Mouse (Mus musculus): ENCODE data around the gene Ccdc88c. TPM values are rescaled to one million over a fixed set of nuclear protein-coding genes. Genes with fewer than 3 reads are reported as not detected.

Ccdc88c gene
- polyA plus RNA-seq, 1 experiment = 138 TPM

DNA sequence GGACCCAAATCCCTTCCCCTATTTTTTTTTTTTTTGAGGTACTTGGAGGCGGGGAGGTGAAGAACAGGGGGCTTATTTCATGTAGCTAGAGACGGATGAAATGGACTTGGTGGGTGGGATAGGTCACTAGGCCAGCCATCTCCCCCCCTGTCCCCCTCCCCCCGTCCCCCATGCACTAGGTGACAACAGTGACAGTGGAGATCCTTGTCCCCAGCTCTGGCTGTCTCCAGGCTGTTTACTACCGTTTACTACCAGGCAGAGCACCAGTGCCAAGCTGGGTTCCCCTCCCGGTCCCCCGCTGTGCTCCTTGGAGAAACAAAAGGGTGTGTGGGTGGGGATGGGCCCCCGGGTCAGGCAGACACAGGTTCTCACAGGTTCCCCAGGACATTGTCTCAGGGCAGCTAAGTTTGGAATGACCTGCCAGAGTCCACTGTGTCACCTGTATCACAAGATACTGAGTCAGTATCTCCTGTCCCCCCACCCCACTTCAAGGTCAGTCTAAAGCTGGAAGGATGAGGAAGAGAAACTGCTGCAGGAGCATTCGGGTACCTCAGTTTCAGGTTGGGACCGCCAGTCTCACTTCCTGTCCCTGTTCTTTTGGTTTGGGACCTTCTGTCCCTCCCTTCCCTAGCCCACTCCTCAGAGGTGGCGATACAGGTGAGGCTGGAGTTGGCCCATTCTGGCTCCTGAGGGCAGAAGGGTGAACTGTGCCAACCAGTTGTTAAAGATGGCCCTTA, 120.4 kb downstream of the Ccdc88c start:
- H3K4me3 ChIP-seq (replicated peaks; ENCODE audit: control insufficient read depth, low read depth, low read length) = no peak overlapping the region
- no peak overlapping the region for H3K27ac ChIP-seq (ENCODE audit: control insufficient read depth, insufficient read depth, low read depth, low read length, poor library complexity)
- TF ChIP-seq POLR2A (IDR thresholded peaks at IDR 0.05; ENCODE audit: borderline replicate concordance, control insufficient read depth, low read depth, low read length) (no peak), CTCF (IDR thresholded peaks at IDR 0.05; ENCODE audit: control insufficient read depth, insufficient read depth, low read length) (no peak)
- WGBS = 27% methylated on average over 10 of the region's 10 CpGs
- no peaks in the 10 kb centered on the region; the same call in 1 of the 2 replicates for H3K4me1 ChIP-seq (ENCODE audit: control insufficient read depth, insufficient read depth, low read length)

GRCm38 (mm10) chr12:100907598-100908297, 121.1 kb downstream of the Ccdc88c start, which contains the start of gene Gpr68:
TSS of gene Gpr68 (minus strand) at chr12:100908198.
- TF ChIP-seq CTCF (IDR thresholded peaks at IDR 0.05; ENCODE audit: control insufficient read depth, insufficient read depth, low read length) (no peak), POLR2A (IDR thresholded peaks at IDR 0.05; ENCODE audit: borderline replicate concordance, control insufficient read depth, low read depth, low read length) (no peak)
- H3K27ac ChIP-seq (ENCODE audit: control insufficient read depth, insufficient read depth, low read depth, low read length, poor library complexity) = no peak within 1 kb of the TSS
- H3K4me3 ChIP-seq (replicated peaks; ENCODE audit: control insufficient read depth, low read depth, low read length) = no peak within 1 kb of the TSS
- no peaks in the 10 kb centered on the region; the same call in 1 of the 2 replicates for H3K4me1 ChIP-seq (ENCODE audit: control insufficient read depth, insufficient read depth, low read length)
- WGBS = 7% methylated on average over 39 of the region's 39 CpGs

DNA sequence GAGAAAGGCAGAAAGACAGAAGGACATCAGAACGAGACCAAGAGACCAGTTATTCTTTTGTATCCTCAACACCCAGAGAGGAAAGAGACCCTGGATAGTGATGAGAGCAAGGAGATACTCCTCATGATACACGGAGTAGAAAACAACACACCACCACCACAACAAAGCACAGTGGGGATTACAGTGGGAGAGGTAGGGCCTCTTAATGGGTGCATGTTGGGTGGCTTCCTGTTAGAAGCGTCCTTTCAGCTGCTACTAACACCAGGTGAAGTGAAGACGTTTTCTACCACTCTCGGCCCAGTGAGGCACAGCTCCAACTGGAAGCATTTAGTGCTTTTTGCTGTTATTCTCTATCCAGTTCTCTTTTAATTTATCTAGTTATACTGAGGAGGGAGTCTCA, 122.0 kb downstream of the Ccdc88c start:
- no peak overlapping the region for H3K27ac ChIP-seq (ENCODE audit: control insufficient read depth, insufficient read depth, low read depth, low read length, poor library complexity)
- no peak overlapping the region for H3K4me3 ChIP-seq (replicated peaks; ENCODE audit: control insufficient read depth, low read depth, low read length)
- WGBS = 57% methylated on average over 5 of the region's 5 CpGs
- H3K4me1 ChIP-seq (ENCODE audit: control insufficient read depth, insufficient read depth, low read length) = no peaks in the 10 kb centered on the region; the same call in 1 of the 2 replicates
- TF ChIP-seq POLR2A (IDR thresholded peaks at IDR 0.05; ENCODE audit: borderline replicate concordance, control insufficient read depth, low read depth, low read length) (no peak), CTCF (IDR thresholded peaks at IDR 0.05; ENCODE audit: control insufficient read depth, insufficient read depth, low read length) (no peak)

DNA sequence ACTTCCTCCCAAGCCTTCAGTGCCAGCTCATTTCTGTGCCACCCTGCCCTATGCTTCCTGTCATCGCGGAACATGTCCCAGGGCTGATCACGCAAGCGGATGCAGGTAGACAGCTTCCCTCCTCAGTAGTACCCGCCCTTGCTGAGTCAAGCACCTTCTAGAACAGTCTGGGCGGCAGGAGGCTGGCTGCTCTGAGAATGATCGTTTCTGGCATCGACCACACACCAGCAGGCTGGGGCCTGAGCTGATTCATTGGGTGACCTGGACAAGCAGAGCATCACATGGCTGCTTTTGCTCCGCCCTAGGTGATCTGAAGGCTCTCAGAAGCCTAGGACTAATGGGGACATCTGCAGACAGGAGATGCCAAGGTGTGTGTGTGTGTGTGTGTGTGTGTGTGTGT, 125.1 kb downstream of the Ccdc88c start:
- Histone ChIP-seq H3K27ac (ENCODE audit: control insufficient read depth, insufficient read depth, low read depth, low read length, poor library complexity) (peak overlapping the region; percentile 9; the same call in 1 of the 2 replicates), H3K4me1 (ENCODE audit: control insufficient read depth, insufficient read depth, low read length) (peaks cover 3% of the 10 kb centered on the region), H3K4me3 (replicated peaks; ENCODE audit: control insufficient read depth, low read depth, low read length) (no peak overlapping the region)
- 64% methylated on average over 9 of the region's 9 CpGs for WGBS
- TF ChIP-seq POLR2A (IDR thresholded peaks at IDR 0.05; ENCODE audit: borderline replicate concordance, control insufficient read depth, low read depth, low read length) = no peak
- no peak for TF ChIP-seq CTCF (IDR thresholded peaks at IDR 0.05; ENCODE audit: control insufficient read depth, insufficient read depth, low read length)

GRCm38 (mm10) chr12:100901386-100901785, 127.5 kb downstream of the Ccdc88c start:
- H3K4me1 ChIP-seq (ENCODE audit: control insufficient read depth, insufficient read depth, low read length) = peaks cover 3% of the 10 kb centered on the region
- no peak overlapping the region for H3K27ac ChIP-seq (ENCODE audit: control insufficient read depth, insufficient read depth, low read depth, low read length, poor library complexity)
- 30% methylated on average over 6 of the region's 6 CpGs for WGBS
- TF ChIP-seq POLR2A (IDR thresholded peaks at IDR 0.05; ENCODE audit: borderline replicate concordance, control insufficient read depth, low read depth, low read length) (no peak), CTCF (IDR thresholded peaks at IDR 0.05; ENCODE audit: control insufficient read depth, insufficient read depth, low read length) (no peak)
- no peak overlapping the region for H3K4me3 ChIP-seq (replicated peaks; ENCODE audit: control insufficient read depth, low read depth, low read length)

DNA sequence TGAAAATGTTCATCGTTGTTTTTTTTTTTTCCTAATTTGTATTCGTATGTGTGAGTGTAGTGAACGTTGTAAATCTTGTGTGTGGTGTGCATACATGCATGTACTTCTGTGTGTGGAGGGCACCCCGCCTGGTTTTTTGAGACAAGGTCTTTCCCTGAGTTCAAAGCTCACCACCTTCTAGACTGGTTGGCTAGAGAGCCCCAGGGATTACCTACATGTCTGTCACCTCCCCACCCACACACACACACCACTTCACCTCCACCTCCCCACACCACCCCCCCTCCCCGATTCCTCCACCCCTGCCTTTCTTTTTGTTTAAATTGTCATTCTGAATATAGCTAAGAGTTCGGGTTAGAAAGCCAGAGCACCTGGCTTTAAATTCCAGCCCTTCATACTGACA, 128.0 kb downstream of the Ccdc88c start:
- Histone ChIP-seq H3K4me1 (ENCODE audit: control insufficient read depth, insufficient read depth, low read length) (peaks cover 3% of the 10 kb centered on the region), H3K4me3 (replicated peaks; ENCODE audit: control insufficient read depth, low read depth, low read length) (no peak overlapping the region), H3K27ac (ENCODE audit: control insufficient read depth, insufficient read depth, low read depth, low read length, poor library complexity) (no peak overlapping the region)
- TF ChIP-seq CTCF (IDR thresholded peaks at IDR 0.05; ENCODE audit: control insufficient read depth, insufficient read depth, low read length) (no peak), POLR2A (IDR thresholded peaks at IDR 0.05; ENCODE audit: borderline replicate concordance, control insufficient read depth, low read depth, low read length) (no peak)
- WGBS = 76% methylated on average over 6 of the region's 6 CpGs

DNA sequence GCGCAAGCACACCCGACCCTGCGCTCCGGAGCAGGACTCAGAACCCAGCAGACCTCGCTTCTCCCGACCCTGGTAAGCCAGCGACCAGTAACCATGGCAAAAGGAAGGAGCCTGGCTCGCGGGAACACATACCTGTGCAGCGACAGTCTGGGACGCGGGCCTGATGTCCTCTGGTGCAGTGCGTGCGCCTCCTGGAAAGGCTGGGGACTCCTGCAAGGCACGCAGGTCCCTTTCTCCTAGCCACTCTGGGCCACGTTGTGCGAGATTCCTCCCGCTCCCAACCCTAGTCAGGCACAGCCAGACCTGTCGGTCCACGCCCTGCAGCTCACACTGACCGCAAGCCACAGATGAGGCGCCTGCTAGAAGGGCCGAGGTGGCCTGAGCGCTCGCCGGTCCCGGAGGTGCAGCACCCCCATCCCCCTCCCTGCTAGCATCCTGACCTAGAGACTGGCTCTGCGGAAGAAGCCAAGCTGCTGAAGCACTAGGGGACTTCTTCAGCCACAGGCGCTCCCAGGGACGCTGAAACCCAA, 129.7 kb downstream of the Ccdc88c start:
- Histone ChIP-seq H3K4me3 (replicated peaks; ENCODE audit: control insufficient read depth, low read depth, low read length) (peak overlapping the region; percentile 58), H3K27ac (ENCODE audit: control insufficient read depth, insufficient read depth, low read depth, low read length, poor library complexity) (no peak overlapping the region), H3K4me1 (ENCODE audit: control insufficient read depth, insufficient read depth, low read length) (peaks cover 3% of the 10 kb centered on the region)
- TF ChIP-seq POLR2A (IDR thresholded peaks at IDR 0.05; ENCODE audit: borderline replicate concordance, control insufficient read depth, low read depth, low read length) (no peak), CTCF (IDR thresholded peaks at IDR 0.05; ENCODE audit: control insufficient read depth, insufficient read depth, low read length) (no peak)
- WGBS = 2% methylated on average over 30 of the region's 30 CpGs
